Mouse (Mus musculus): ENCODE measurements around the gene Alg12. TPM values are rescaled to one million over a fixed set of nuclear protein-coding genes. Genes with fewer than 3 reads are reported as not detected.

The Alg12 gene
- polyA plus RNA-seq, 1 experiment from 2014 or later = 20.5 TPM

DNA sequence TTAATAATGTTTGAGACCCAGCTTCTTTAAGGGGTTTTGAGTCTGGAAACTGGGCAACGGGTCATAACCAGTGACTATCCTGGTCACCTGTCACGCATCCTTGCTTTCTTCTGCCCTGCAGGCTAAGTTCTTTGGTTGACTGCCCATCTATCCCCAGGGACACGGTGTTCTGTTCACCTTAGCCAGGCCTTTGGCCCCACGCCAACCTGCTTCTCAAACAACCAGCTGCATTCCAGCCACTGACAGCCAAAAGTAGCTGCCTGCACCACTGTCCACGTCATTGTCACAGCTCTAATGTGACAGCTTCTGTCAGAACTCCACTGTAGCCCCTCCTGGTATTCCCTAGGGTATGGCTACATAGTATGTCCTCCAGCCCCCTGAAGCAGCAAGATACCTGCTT lies 12.4 kb upstream of the Alg12 start:
- POLR2A ChIA-PET = interaction anchor here (2.7 to 4.5 kb wide), 3 partner anchors 23 to 34 kb away, joined by 29 to 44 read pairs (median 29); partner anchors contain the start of gene Pim3
- in situ Hi-C loops (cut with MboI; ENCODE audit: low pct_unique_long_range_greater_than_20kb) = no loop called here
- no peak for ATAC-seq
- CTCF ChIA-PET = interaction anchor here (0.9 to 6.0 kb wide), 9 partner anchors 13 to 90 kb away, joined by 3 to 82 read pairs (median 6); no protein-coding TSS in a partner anchor
- DNase-seq (ENCODE audit: low read depth, low spot score) = peak; percentile 88
- no peak for TF ChIP-seq CTCF (IDR thresholded peaks at IDR 0.05)
- H3K27me3 ChIP-seq = no peaks in the 10 kb centered on the region

DNA sequence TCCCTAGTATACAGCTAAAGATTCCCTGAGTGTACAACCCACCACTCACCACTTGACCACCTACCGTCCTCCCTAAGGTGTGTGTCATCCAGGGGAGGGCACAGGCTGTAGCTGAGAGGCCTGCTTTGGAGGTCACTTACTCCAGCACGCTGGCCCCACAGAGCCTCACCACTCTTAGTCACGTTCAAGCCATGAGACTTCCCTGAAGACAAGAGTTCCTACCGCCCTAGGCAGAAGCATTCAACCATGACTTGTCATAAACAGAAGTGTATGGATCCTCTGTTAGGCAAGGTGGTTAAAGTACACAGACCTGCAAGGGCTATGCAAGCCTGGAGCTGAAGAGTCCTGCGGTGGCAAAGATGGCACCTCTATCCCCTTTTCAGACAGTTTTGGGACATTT lies 11.6 kb upstream of the Alg12 start:
- ATAC-seq (peak; percentile 28), DNase-seq (ENCODE audit: low read depth, low spot score) (no peak)
- POLR2A ChIA-PET = interaction anchor here (1.6 to 4.5 kb wide), 6 partner anchors 24 to 91 kb away, joined by 5 to 44 read pairs (median 19); partner anchors contain the start of gene Pim3

DNA sequence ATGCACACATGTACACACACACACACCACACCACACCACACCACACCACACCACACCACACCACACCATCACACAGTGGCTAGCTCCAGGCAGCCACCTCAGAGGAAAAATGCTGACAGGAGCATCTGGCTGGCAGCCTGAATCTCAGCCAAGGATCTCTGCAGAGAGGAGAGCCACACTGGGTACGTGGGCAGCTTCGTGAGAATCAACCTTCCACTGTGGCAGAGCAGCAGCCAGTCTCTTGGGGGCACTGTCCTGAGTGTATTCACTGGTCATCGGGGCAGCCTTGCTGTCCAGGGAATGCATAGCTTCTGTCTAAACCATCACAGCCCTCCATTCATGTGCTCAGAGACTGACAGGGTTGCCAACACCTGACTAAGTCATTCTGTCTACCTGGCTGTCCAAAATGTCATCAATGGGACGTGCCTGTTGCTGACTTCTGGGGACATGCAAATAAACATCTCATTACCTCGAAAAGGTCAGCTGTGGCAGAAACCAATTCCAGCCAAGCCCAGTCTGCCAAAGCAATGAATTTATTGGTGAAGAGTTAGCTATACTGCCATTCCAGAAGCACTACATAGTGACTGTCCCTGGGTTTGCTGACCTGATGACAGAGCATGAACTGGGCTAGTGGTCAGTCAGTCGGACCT lies 10.8 kb upstream of the Alg12 start:
- no peak for DNase-seq (ENCODE audit: low read depth, low spot score)
- TF ChIP-seq CTCF (IDR thresholded peaks at IDR 0.05) = no peak
- in situ Hi-C loops (cut with MboI; ENCODE audit: low pct_unique_long_range_greater_than_20kb) = loop anchor here (5.0 to 10.0 kb wide), 5 partner anchors 47 to 545 kb away; partner anchors contain the start of genes Odf3b, Sco2 and Tymp
- no peak for ATAC-seq
- ChIA-PET CTCF (interaction anchor here (0.6 to 6.0 kb wide), 12 partner anchors 14 to 92 kb away, joined by 3 to 82 read pairs (median 8); partner anchors contain the start of gene Pim3), POLR2A (interaction anchor here (0.6 to 4.5 kb wide), 7 partner anchors 25 to 385 kb away, joined by 5 to 44 read pairs (median 9); partner anchors contain the start of gene Pim3)
- H3K27me3 ChIP-seq = no peaks in the 10 kb centered on the region

More for the DNA sequence above, 11.6 kb upstream of the Alg12 start:
- in situ Hi-C loops (cut with MboI; ENCODE audit: low pct_unique_long_range_greater_than_20kb) = no loop called here
- no peaks in the 10 kb centered on the region for H3K27me3 ChIP-seq
- no peak for TF ChIP-seq CTCF (IDR thresholded peaks at IDR 0.05)
- CTCF ChIA-PET = interaction anchor here (0.9 to 6.0 kb wide), 13 partner anchors 14 to 91 kb away, joined by 3 to 82 read pairs (median 6); partner anchors contain the start of gene Pim3

DNA sequence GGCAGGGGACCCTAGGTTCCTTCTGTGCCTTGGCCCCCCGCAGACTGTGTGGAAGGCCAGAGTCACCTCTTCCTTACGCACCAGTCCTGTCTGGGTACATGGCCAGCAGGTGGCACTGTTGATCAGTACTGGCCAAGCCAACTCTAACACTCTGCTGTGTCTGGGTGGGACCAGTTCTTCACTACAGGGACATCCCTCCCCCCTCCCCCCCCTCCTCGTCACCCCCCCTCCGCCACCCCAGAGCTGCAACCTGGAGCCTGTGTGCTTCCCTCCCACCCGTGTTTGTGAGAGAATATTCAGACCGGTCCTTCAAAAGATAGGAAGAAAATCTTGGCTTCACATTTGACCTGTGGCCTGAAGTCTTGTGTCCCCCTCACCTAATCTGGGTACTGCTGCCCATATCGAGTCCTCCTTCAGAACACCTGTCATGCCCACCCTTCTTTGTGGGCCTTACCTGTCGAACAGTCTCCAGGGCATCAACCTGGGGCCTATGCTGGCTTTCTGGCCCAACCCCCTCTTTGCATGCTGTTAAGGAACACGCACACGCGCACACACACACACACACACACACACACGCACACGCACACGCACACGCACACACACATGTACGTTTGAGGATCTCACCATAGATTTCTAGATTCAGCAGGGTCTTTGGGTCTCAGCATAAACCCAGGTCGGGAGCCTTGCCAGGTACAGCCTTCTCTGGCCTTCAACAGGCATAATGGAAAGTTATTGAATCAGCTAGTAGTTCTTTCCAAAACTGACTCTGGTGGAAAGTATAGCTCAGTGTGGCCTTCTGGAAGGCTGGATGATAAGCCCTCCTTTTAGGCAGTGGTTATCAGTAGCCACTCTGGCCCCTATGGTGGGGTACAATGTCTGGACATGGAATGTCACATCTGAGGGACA lies 9.9 kb upstream of the Alg12 start:
- no peak for TF ChIP-seq CTCF (IDR thresholded peaks at IDR 0.05)
- CTCF ChIA-PET = interaction anchor here (0.6 to 6.0 kb wide), 18 partner anchors 15 to 93 kb away, joined by 3 to 82 read pairs (median 4); partner anchors contain the start of gene Pim3
- ATAC-seq (peak; percentile 63), DNase-seq (ENCODE audit: low read depth, low spot score) (no peak)
- in situ Hi-C loops (cut with MboI; ENCODE audit: low pct_unique_long_range_greater_than_20kb) = loop anchor here (5.0 to 10.0 kb wide), 5 partner anchors 48 to 546 kb away; partner anchors contain the start of genes Odf3b, Sco2 and Tymp
- no peaks in the 10 kb centered on the region for H3K27me3 ChIP-seq
- POLR2A ChIA-PET = interaction anchor here (0.6 to 4.5 kb wide), 8 partner anchors 25 to 257 kb away, joined by 3 to 44 read pairs (median 8); partner anchors contain the start of gene Pim3

DNA sequence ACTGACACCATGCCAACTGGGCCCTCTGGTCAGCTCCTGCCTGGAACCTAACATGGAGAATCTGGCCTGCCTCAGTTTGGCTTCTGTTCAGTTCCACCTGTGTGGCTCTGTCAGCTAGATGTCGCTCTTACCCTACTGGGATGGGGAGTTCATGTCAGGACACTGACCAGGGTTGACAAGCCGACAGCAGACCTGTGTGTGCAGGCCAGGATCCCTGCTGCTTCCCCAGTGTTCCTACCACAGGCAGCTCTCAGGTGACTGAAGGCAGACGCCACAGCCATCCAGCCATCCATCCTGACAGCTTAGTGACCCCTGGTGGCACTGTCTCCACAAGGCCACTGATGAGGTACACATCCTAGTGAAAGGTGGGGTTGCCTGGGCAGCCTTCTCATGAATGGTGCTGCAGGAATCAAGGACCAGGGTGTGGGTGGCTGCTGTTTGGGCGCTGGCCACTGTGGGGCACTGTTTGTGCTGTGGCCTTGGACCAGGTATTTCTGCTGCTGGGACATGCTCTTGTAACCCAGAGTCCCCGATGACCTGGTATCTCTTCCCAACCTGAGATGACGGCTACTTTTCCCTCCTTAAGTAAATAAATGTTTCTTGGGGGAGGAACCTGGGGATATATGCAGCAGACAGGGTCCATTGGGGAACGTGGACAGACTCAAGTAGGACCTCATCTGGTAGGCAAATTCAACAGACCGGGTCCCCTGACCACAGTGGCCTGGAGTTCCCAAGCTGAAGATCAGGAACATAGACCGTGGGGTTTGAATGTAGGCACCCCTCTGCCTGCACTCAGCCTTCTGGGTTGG lies 9.1 kb upstream of the Alg12 start:
- ChIA-PET POLR2A (interaction anchor here (0.6 to 4.5 kb wide), 9 partner anchors 26 to 258 kb away, joined by 3 to 29 read pairs (median 4); no protein-coding TSS in a partner anchor), CTCF (interaction anchor here (0.6 to 6.0 kb wide), 16 partner anchors 9 to 109 kb away, joined by 3 to 82 read pairs (median 4); partner anchors contain the start of genes Alg12 and Creld2)
- TF ChIP-seq CTCF (IDR thresholded peaks at IDR 0.05) = no peak
- no peak for DNase-seq (ENCODE audit: low read depth, low spot score)
- ATAC-seq = no peak
- in situ Hi-C loops (cut with MboI; ENCODE audit: low pct_unique_long_range_greater_than_20kb) = loop anchor here (5.0 to 10.0 kb wide), 5 partner anchors 49 to 547 kb away; partner anchors contain the start of genes Odf3b, Sco2 and Tymp
- no peaks in the 10 kb centered on the region for H3K27me3 ChIP-seq

DNA sequence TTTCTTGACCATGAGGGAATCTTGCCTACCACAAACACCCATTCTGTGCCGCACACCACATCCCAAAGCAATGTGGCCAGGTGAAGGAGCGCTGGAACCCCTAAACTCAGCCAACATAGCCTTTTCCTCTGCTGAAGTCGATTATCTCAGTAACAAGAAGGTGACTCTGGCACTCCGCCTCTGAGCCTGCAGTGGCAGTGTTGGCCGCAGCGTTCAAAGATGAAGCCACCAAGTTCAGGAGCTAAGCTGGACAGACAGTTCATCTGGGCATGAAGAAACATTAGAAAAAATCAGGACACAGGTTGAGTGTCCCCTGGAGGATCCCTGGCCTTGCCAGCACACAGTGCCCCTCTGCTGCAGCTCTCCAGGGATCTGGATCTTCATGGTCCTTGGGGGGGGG lies 8.3 kb upstream of the Alg12 start:
- POLR2A ChIA-PET = interaction anchor here (0.7 to 1.2 kb wide), 6 partner anchors 39 to 108 kb away, joined by 3 to 5 read pairs (median 4); no protein-coding TSS in a partner anchor
- ATAC-seq (no peak), DNase-seq (ENCODE audit: low read depth, low spot score) (no peak)
- no peaks in the 10 kb centered on the region for H3K27me3 ChIP-seq
- in situ Hi-C loops (cut with MboI; ENCODE audit: low pct_unique_long_range_greater_than_20kb) = loop anchor here (5.0 to 10.0 kb wide), 5 partner anchors 50 to 547 kb away; partner anchors contain the start of genes Odf3b, Sco2 and Tymp
- TF ChIP-seq CTCF (IDR thresholded peaks at IDR 0.05) = no peak
- CTCF ChIA-PET = interaction anchor here (0.6 to 6.0 kb wide), 11 partner anchors 9 to 110 kb away, joined by 3 to 82 read pairs (median 4); partner anchors contain the start of genes Alg12 and Creld2

DNA sequence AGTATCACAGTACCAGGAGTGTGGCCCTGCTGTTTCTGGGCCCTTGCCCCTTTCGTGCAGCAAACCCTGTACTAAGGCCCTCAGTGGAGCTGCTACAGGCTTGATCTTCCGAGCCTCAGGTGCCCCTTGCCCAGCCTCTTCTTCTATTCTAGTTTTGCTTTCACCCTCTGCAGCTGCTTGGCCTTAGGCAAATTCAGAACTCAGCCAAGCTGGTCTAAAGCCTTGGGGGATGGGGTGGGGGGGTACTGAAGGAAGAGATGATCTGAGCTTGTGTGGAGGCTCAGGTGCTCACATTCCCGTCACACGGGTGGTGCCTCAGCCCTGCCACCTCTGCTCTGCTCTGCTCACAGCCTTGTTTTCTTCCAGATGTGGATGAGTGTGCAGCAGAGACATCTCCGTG lies 4.3 kb upstream of the Alg12 start:
- no peaks in the 10 kb centered on the region for H3K27me3 ChIP-seq
- no peak for DNase-seq (ENCODE audit: low read depth, low spot score)
- no peak for TF ChIP-seq CTCF (IDR thresholded peaks at IDR 0.05)
- ChIA-PET POLR2A (no interaction called here), CTCF (interaction anchor here (1.5 kb wide), 1 partner anchor 97 kb away, joined by 4 read pairs; no protein-coding TSS in a partner anchor)
- no peak for ATAC-seq
- in situ Hi-C loops (cut with MboI; ENCODE audit: low pct_unique_long_range_greater_than_20kb) = loop anchor here (10.0 kb wide), 3 partner anchors 241 to 551 kb away; partner anchors contain the start of genes Odf3b, Sco2 and Tymp

DNA sequence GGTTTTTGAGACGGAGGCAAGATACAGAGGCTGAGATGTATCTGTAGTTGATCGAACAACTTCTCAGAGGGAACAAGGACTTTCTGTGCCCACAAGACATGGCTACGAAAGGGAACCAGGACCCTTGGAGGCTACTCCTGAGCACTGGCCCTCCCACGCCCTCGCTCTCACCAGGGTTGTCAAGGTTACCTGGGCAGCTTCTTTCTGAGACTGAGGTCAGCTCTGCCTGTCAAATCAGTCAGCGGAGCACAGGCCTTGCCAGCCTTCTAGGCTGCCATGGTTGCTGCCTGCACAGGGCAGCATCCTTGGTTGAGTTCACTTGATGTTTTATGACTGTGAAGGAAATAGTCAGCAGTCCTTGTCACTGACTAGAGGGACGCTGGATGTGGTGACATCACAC lies 3.4 kb upstream of the Alg12 start:
- CTCF ChIA-PET = interaction anchor here (0.7 kb wide), 1 partner anchor 54 kb away, joined by 3 read pairs; no protein-coding TSS in a partner anchor
- in situ Hi-C loops (cut with MboI; ENCODE audit: low pct_unique_long_range_greater_than_20kb) = loop anchor here (10.0 kb wide), 3 partner anchors 242 to 552 kb away; partner anchors contain the start of genes Odf3b, Sco2 and Tymp
- no peak for TF ChIP-seq CTCF (IDR thresholded peaks at IDR 0.05)
- DNase-seq (ENCODE audit: low read depth, low spot score) = no peak
- no peak for ATAC-seq
- POLR2A ChIA-PET = interaction anchor here (1.3 kb wide), 1 partner anchor 99 kb away, joined by 3 read pairs; no protein-coding TSS in a partner anchor
- H3K27me3 ChIP-seq = no peaks in the 10 kb centered on the region
